Mouse (Mus musculus): ENCODE results near the gene Elovl4. TPM values are rescaled to one million over a fixed set of nuclear protein-coding genes. Genes with fewer than 3 reads are reported as not detected.

The Elovl4 gene
- polyA plus RNA-seq (2015; fragmentation: Nextera tagmentation; extraction: Ambion mirVana): 6.0 and 8.5 TPM in 2 replicates

- 2% methylated on average over 56 of the region's 71 CpGs for WGBS
- H3K27ac ChIP-seq (ENCODE audit: low read length): no peak within 1 kb of the TSS
- H3K4me3 ChIP-seq (ENCODE audit: low read length): peak within 1 kb of the TSS; percentile 70
- peaks cover 16% of the 10 kb centered on the region for H3K4me1 ChIP-seq (ENCODE audit: insufficient read depth, low read length)
- ATAC-seq (ENCODE audit: low FRiP score, low TSS enrichment): peak; percentile 88
- peak within 1 kb of the TSS; percentile 100 for H3K4me2 ChIP-seq (replicated peaks; ENCODE audit: low read depth, low read length)
- peak within 1 kb of the TSS; percentile 69 for H3K9ac ChIP-seq (replicated peaks; ENCODE audit: low read length)
- H3K27me3 ChIP-seq (ENCODE audit: insufficient read depth, low read length): peaks cover 14% of the 10 kb centered on the region
- no peaks in the 10 kb centered on the region for H3K9me3 ChIP-seq (ENCODE audit: low read length)
- no peaks in the 10 kb centered on the region for H3K36me3 ChIP-seq (ENCODE audit: insufficient read depth, low read length)
These were observed at the start of gene Elovl4 for GRCm38 (mm10) chr9:83805977-83806815. TSS of gene Elovl4 (minus strand) at chr9:83806277.

DNA sequence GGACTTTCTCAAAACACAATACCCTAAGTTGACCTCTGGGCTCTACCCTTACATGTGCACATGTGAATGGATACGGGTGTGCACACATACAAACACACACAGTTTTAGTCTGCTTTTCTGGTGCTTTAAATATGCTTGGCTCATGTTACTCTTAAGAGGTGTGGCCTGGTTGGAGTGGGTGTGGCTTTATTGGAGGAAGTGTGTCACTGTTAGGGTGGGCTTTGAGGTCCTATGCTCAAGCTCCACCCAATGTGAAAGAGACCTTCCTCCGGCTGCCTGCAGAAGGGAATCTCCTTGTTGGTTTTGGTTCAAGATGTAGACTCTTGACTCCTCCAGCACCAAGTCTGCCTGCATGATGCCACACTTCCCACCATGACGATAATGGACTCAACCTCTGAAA, 46.4 kb upstream of the Elovl4 start:
- Histone ChIP-seq H3K9me3 (ENCODE audit: low read length) (no peaks in the 10 kb centered on the region), H3K9ac (replicated peaks; ENCODE audit: low read length) (no peak overlapping the region), H3K4me1 (ENCODE audit: insufficient read depth, low read length) (no peaks in the 10 kb centered on the region), H3K27ac (ENCODE audit: low read length) (no peak overlapping the region), H3K4me3 (ENCODE audit: low read length) (no peak overlapping the region), H3K27me3 (ENCODE audit: insufficient read depth, low read length) (no peaks in the 10 kb centered on the region), H3K36me3 (ENCODE audit: insufficient read depth, low read length) (peaks cover 24% of the 10 kb centered on the region), H3K4me2 (replicated peaks; ENCODE audit: low read depth, low read length) (no peak overlapping the region)
- 95% methylated on average over 3 of the region's 3 CpGs for WGBS
- no peak for ATAC-seq (ENCODE audit: low FRiP score, low TSS enrichment)

DNA sequence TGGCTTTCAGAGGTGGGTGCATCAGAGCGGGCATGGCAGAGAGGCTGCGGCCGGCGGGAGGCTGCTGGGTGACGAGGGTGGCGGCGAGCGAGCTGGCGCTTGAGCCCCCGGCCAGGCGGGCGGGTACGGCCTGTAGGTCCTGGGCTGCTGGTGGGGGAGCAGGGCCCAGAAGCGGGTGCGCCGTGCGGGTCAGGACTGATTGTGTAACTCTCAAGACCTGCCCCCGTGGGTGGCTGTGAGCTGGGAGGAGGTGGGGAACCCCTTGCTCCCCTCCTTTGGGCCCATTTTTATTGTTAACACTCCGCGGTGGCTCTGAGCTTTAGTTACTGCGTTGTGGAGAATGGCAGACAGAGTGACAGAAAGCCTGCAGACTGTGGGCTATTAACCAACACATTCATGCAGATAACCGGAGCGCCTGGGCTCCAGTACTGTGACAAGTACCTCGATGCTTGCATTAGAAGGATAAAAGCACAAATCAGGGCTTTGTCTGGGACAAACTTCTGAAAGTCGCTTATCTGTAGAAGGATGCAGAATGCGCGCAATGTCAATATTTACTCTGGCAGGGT, 28.8 kb upstream of the Elovl4 start:
- Histone ChIP-seq H3K4me2 (replicated peaks; ENCODE audit: low read depth, low read length) (peak overlapping the region; percentile 77), H3K27ac (ENCODE audit: low read length) (no peak overlapping the region), H3K27me3 (ENCODE audit: insufficient read depth, low read length) (no peaks in the 10 kb centered on the region), H3K36me3 (ENCODE audit: insufficient read depth, low read length) (peaks cover 3% of the 10 kb centered on the region), H3K9me3 (ENCODE audit: low read length) (no peaks in the 10 kb centered on the region), H3K9ac (replicated peaks; ENCODE audit: low read length) (peak overlapping the region; percentile 85), H3K4me1 (ENCODE audit: insufficient read depth, low read length) (peaks cover 14% of the 10 kb centered on the region), H3K4me3 (ENCODE audit: low read length) (peak overlapping the region; percentile 92)
- under 1% methylated on average over 27 of the region's 27 CpGs for WGBS
- ATAC-seq (ENCODE audit: low FRiP score, low TSS enrichment): peak; percentile 88

DNA sequence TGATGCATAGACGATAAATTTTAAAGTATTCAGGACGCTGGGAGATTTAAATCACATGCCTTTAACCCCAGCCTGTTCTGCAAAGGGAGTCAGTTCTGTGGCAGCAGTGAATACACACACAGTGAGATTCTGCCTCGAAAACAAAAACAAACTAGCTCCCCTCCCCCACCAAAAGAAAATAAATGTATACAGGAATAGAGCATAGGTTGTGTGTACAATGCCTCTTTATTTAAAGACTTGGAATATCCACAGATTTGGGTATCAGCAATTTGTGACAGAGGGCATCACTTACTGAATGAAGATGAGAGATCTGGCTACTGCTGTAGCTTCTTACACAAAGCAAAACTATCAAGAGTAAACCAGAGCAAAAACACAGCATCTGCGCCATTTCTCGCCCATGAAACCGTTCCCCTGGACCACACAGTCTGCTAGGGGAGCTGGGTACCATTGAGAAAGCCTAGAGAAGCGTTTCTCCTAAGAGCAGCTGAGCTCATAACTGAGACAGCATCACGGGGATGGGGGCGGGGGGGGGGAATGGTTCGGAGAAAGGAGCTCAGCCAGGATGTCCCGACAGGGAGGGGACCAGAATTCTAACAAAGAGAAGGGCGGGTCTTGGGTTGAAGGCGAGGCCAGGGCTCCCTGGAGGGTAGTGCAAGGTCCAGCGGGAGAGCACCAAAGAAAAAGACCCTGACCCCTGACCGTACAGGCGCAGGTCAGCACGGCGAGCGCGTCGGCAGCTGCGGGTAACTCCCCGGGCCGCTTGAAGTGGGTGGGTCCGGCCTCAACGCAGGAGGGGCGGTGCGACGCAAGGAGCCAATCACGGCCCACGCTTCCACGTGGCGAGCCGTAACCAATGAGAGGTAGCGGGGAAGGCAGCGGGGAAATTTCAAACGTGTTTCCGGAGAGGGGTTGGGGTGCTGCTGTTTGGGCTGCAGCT, 28.0 kb upstream of the Elovl4 start, which contains the start of gene Ttk:
TSS of gene Ttk (plus strand) at position 879 of the 937 bp plus-strand sequence.
- peak within 1 kb of the TSS; percentile 82 for H3K27ac ChIP-seq (ENCODE audit: low read length)
- H3K4me1 ChIP-seq (ENCODE audit: insufficient read depth, low read length): peaks cover 14% of the 10 kb centered on the region
- peak within 1 kb of the TSS; percentile 85 for H3K9ac ChIP-seq (replicated peaks; ENCODE audit: low read length)
- peak; percentile 99 for ATAC-seq (ENCODE audit: low FRiP score, low TSS enrichment)
- peak within 1 kb of the TSS; percentile 92 for H3K4me3 ChIP-seq (ENCODE audit: low read length)
- H3K27me3 ChIP-seq (ENCODE audit: insufficient read depth, low read length): no peaks in the 10 kb centered on the region
- H3K36me3 ChIP-seq (ENCODE audit: insufficient read depth, low read length): no peaks in the 10 kb centered on the region
- no peaks in the 10 kb centered on the region for H3K9me3 ChIP-seq (ENCODE audit: low read length)
- under 1% methylated on average over 38 of the region's 38 CpGs for WGBS
- H3K4me2 ChIP-seq (replicated peaks; ENCODE audit: low read depth, low read length): peak within 1 kb of the TSS; percentile 77

DNA sequence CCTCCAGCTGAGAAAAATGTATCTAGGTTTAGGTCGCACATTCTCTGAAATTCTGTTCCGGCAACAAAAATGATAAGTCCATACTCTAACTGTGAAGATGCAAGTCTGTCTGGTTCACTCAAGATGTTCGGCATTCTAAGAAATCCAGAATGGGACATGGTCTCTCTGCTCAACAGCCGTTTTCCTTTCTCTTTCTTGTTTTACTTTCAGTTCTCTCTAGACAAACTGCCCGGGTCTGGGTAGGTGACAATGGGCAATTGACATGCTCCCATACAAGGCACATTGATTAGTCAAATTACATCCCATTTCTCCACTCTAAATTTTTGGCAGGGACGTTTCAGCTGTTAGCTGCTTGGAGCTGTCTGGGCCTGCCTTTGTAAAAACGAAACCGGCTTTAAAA, 25.1 kb upstream of the Elovl4 start:
- Histone ChIP-seq H3K36me3 (ENCODE audit: insufficient read depth, low read length) (no peaks in the 10 kb centered on the region), H3K27ac (ENCODE audit: low read length) (no peak overlapping the region), H3K9me3 (ENCODE audit: low read length) (no peaks in the 10 kb centered on the region), H3K4me2 (replicated peaks; ENCODE audit: low read depth, low read length) (no peak overlapping the region), H3K4me1 (ENCODE audit: insufficient read depth, low read length) (peaks cover 14% of the 10 kb centered on the region), H3K4me3 (ENCODE audit: low read length) (no peak overlapping the region), H3K9ac (replicated peaks; ENCODE audit: low read length) (no peak overlapping the region), H3K27me3 (ENCODE audit: insufficient read depth, low read length) (no peaks in the 10 kb centered on the region)
- 71% methylated on average over 8 of the region's 8 CpGs for WGBS
- no peak for ATAC-seq (ENCODE audit: low FRiP score, low TSS enrichment)

DNA sequence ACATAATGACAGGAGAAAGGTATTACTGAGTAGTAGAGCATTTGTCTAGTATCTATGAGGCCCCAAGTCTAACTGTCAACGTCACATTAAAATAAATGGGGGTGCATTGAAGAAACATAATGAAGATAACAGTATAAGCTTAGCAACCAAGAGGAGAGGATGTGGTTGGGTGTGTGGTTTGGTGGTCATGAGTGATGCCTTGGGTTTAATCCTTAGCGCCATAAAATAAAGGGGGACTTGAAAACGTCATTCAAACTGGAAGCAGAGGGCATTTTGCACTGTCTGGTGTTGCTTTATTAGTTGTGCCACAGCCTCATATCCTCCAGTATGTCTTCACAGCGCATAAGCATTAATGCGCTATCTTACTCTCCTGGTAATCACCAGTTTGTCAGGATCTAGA, 23.8 kb upstream of the Elovl4 start:
- H3K4me3 ChIP-seq (ENCODE audit: low read length): no peak overlapping the region
- no peak overlapping the region for H3K4me2 ChIP-seq (replicated peaks; ENCODE audit: low read depth, low read length)
- no peaks in the 10 kb centered on the region for H3K27me3 ChIP-seq (ENCODE audit: insufficient read depth, low read length)
- 0 out of 2 replicates have a peak, but pooled peaks cover 4% of the 10 kb centered on the region for H3K4me1 ChIP-seq (ENCODE audit: insufficient read depth, low read length)
- no peak for ATAC-seq (ENCODE audit: low FRiP score, low TSS enrichment)
- H3K9ac ChIP-seq (replicated peaks; ENCODE audit: low read length): no peak overlapping the region
- WGBS: 86% methylated on average over 5 of the region's 5 CpGs
- no peaks in the 10 kb centered on the region for H3K9me3 ChIP-seq (ENCODE audit: low read length)
- H3K36me3 ChIP-seq (ENCODE audit: insufficient read depth, low read length): no peaks in the 10 kb centered on the region
- no peak overlapping the region for H3K27ac ChIP-seq (ENCODE audit: low read length)

- H3K4me3 ChIP-seq (ENCODE audit: low read length): no peak overlapping the region
- H3K9ac ChIP-seq (replicated peaks; ENCODE audit: low read length): no peak overlapping the region
- ATAC-seq (ENCODE audit: low FRiP score, low TSS enrichment): no peak
- no peaks in the 10 kb centered on the region for H3K9me3 ChIP-seq (ENCODE audit: low read length)
- H3K4me1 ChIP-seq (ENCODE audit: insufficient read depth, low read length): no peaks in the 10 kb centered on the region
- H3K36me3 ChIP-seq (ENCODE audit: insufficient read depth, low read length): no peaks in the 10 kb centered on the region
- WGBS: 77% methylated on average over 5 of the region's 5 CpGs
- H3K27me3 ChIP-seq (ENCODE audit: insufficient read depth, low read length): no peaks in the 10 kb centered on the region
- no peak overlapping the region for H3K4me2 ChIP-seq (replicated peaks; ENCODE audit: low read depth, low read length)
- H3K27ac ChIP-seq (ENCODE audit: low read length): no peak overlapping the region
These were observed 16.8 kb upstream of the Elovl4 start for GRCm38 (mm10) chr9:83822925-83823324.

DNA sequence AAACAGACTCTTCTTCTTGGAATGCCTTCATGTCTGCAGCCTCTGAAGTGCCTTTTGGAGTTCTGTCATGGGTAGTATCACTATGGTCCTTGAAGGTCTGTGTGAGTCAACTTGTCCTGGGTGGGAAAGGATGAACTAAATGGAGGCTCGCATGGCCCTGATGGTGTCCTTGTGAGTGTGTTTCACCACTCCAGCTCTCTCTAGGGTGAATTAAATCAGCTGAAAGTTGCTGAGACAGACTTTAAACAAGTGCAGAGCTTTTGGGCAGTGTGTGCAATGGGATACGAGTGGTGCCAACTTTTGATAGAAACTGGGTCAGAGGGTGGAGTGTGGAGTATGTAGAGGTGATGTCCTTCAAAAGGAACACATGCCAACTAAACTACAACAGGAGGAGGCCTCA, 14.9 kb upstream of the Elovl4 start:
- Histone ChIP-seq H3K27ac (ENCODE audit: low read length) (no peak overlapping the region), H3K36me3 (ENCODE audit: insufficient read depth, low read length) (no peaks in the 10 kb centered on the region), H3K4me3 (ENCODE audit: low read length) (no peak overlapping the region), H3K4me1 (ENCODE audit: insufficient read depth, low read length) (no peaks in the 10 kb centered on the region), H3K9me3 (ENCODE audit: low read length) (no peaks in the 10 kb centered on the region), H3K4me2 (replicated peaks; ENCODE audit: low read depth, low read length) (no peak overlapping the region), H3K27me3 (ENCODE audit: insufficient read depth, low read length) (no peaks in the 10 kb centered on the region), H3K9ac (replicated peaks; ENCODE audit: low read length) (no peak overlapping the region)
- WGBS: 90% methylated on average over 2 of the region's 2 CpGs
- no peak for ATAC-seq (ENCODE audit: low FRiP score, low TSS enrichment)

GRCm38 (mm10) chr9:83819188-83819587, 13.1 kb upstream of the Elovl4 start:
- no peak for ATAC-seq (ENCODE audit: low FRiP score, low TSS enrichment)

More at GRCm38 (mm10) chr9:83819188-83819587, 13.1 kb upstream of the Elovl4 start:
- H3K9ac ChIP-seq (replicated peaks; ENCODE audit: low read length): no peak overlapping the region
- 83% methylated on average over 7 of the region's 7 CpGs for WGBS
- no peaks in the 10 kb centered on the region for H3K27me3 ChIP-seq (ENCODE audit: insufficient read depth, low read length)
- H3K9me3 ChIP-seq (ENCODE audit: low read length): no peaks in the 10 kb centered on the region
- no peak overlapping the region for H3K27ac ChIP-seq (ENCODE audit: low read length)
- H3K4me1 ChIP-seq (ENCODE audit: insufficient read depth, low read length): no peaks in the 10 kb centered on the region
- H3K4me2 ChIP-seq (replicated peaks; ENCODE audit: low read depth, low read length): no peak overlapping the region
- no peak overlapping the region for H3K4me3 ChIP-seq (ENCODE audit: low read length)
- H3K36me3 ChIP-seq (ENCODE audit: insufficient read depth, low read length): no peaks in the 10 kb centered on the region
